In genomic region chr11:60292718-60293117, GRCm38 (mm10) we compare ENCODE assay signal across 8 mouse cellular contexts. TPM values are rescaled to one million over a fixed set of nuclear protein-coding genes. Genes with fewer than 3 reads are reported as not detected.
DNase-seq lines count a peak whose midpoint lies in the region; ATAC-seq lines count a peak whose summit lies in the region.

No protein-coding gene starts in this region.

- no peaks in the 10 kb centered on the region for H3K27me3 ChIP-seq in intestine, embryonic 14.5 days (replicated peaks; ENCODE audit: control insufficient read depth, insufficient read depth, low read length)
- H3K27me3 ChIP-seq in limb, embryonic 13.5 days: no peaks in the 10 kb centered on the region
- H3K27me3 ChIP-seq in neural tube, embryonic 11.5 days (ENCODE audit: control insufficient read depth, insufficient read depth, low read length): no peaks in the 10 kb centered on the region

- H3K4me1 ChIP-seq in intestine, embryonic 14.5 days (replicated peaks; ENCODE audit: control insufficient read depth, insufficient read depth, low read length): peaks cover 43% of the 10 kb centered on the region
- peaks cover 60% of the 10 kb centered on the region for H3K4me1 ChIP-seq in limb, embryonic 13.5 days
- H3K4me1 ChIP-seq in neural tube, embryonic 11.5 days (ENCODE audit: control insufficient read depth, insufficient read depth, low read length): peaks cover 18% of the 10 kb centered on the region

- H3K27ac ChIP-seq in intestine, embryonic 14.5 days (ENCODE audit: low read depth): no peak overlapping the region
- H3K27ac ChIP-seq in limb, embryonic 13.5 days: peak overlapping the region; percentile 81; the same call in 1 of the 2 replicates
- H3K27ac ChIP-seq in neural tube, embryonic 11.5 days (ENCODE audit: low read depth, low read length): no peak overlapping the region

- H3K9ac ChIP-seq in intestine, embryonic 14.5 days (ENCODE audit: low read length): no peak overlapping the region
- no peak overlapping the region for H3K9ac ChIP-seq in limb, embryonic 13.5 days
- no peak overlapping the region for H3K9ac ChIP-seq in neural tube, embryonic 11.5 days (ENCODE audit: low read length)

- peak; percentile 45 for DNase-seq in right cerebral cortex, postnatal 4 days
- no peak for DNase-seq in right cerebral cortex, postnatal 25 days
- peak; percentile 86 for DNase-seq in cerebellum, postnatal 10 days
- peak; percentile 28 to 50 for DNase-seq in gastrocnemius, adult 8-10 months (ENCODE audit: low spot score in 2 of 2)
- DNase-seq in intestine, embryonic 14.5 days (ENCODE audit: low spot score): no peak
- DNase-seq in neural tube, embryonic 11.5 days (ENCODE audit: low spot score): peak; percentile 50

- 42% methylated on average over 2 of the region's 2 CpGs for WGBS in intestine, embryonic 14.5 days
- 23% methylated on average over 2 of the region's 2 CpGs for WGBS in limb, embryonic 13.5 days
- WGBS in neural tube, embryonic 11.5 days: 42% methylated on average over 2 of the region's 2 CpGs

- 0 out of 2 replicates have a peak, but pooled peaks have one; percentile 44 for ATAC-seq in intestine, embryonic 14.5 days (replicated peaks; ENCODE audit: low FRiP score, low TSS enrichment, low read depth)
- ATAC-seq in limb, embryonic 13.5 days (ENCODE audit: low FRiP score, low read depth): peak; percentile 74
- no peak for ATAC-seq in neural tube, embryonic 11.5 days (ENCODE audit: insufficient read depth, low FRiP score, low TSS enrichment)
- ATAC-seq in erythroblast, adult 5-6 weeks (replicated peaks; ENCODE audit: low FRiP score, poor library complexity, severe bottlenecking): no peak

- no peaks in the 10 kb centered on the region for H3K36me3 ChIP-seq in intestine, embryonic 14.5 days (ENCODE audit: control insufficient read depth, insufficient read depth, low read length)
- H3K36me3 ChIP-seq in limb, embryonic 13.5 days: no peaks in the 10 kb centered on the region
- no peaks in the 10 kb centered on the region for H3K36me3 ChIP-seq in neural tube, embryonic 11.5 days (ENCODE audit: control insufficient read depth, insufficient read depth, low read length)

- no peak overlapping the region for H3K4me3 ChIP-seq in intestine, embryonic 14.5 days (ENCODE audit: low read depth, low read length)
- H3K4me3 ChIP-seq in limb, embryonic 13.5 days: no peak overlapping the region
- H3K4me3 ChIP-seq in neural tube, embryonic 11.5 days (ENCODE audit: low read depth, low read length): no peak overlapping the region

- H3K9me3 ChIP-seq in intestine, embryonic 14.5 days (ENCODE audit: control insufficient read depth, low read length): no peaks in the 10 kb centered on the region
- no peaks in the 10 kb centered on the region for H3K9me3 ChIP-seq in limb, embryonic 13.5 days
- H3K9me3 ChIP-seq in neural tube, embryonic 11.5 days (ENCODE audit: control insufficient read depth, low read length): no peaks in the 10 kb centered on the region

- H3K4me2 ChIP-seq in intestine, embryonic 14.5 days (ENCODE audit: low read length): no peak overlapping the region
- H3K4me2 ChIP-seq in limb, embryonic 13.5 days (replicated peaks): no peak overlapping the region
- no peak overlapping the region for H3K4me2 ChIP-seq in neural tube, embryonic 11.5 days (ENCODE audit: low read depth)

RNA-seq across cellular contexts. Expression of gene Tom1l2, which starts 60.0 kb away (rescaled TPM):
- total RNA-seq in gastrocnemius, adult 8-10 months (2022): 10 to 100 TPM; 61.0 to 68.8 (median 65.7) TPM
- polyA plus RNA-seq in intestine, embryonic 14.5 days (2014; fragmentation: Nextera tagmentation; extraction: Ambion mirVana): 16.3 and 19.4 TPM in 2 replicates
- polyA plus RNA-seq in limb, embryonic 13.5 days (2015; fragmentation: Nextera tagmentation; extraction: Ambion mirVana): 26.4 and 27.9 TPM in 2 replicates
- polyA plus RNA-seq in neural tube, embryonic 11.5 days (2014; fragmentation: Nextera tagmentation; extraction: Ambion mirVana): 19.1 and 21.2 TPM in 2 replicates
- total RNA-seq in erythroblast, adult 5-6 weeks (2015; ENCODE audit: low replicate concordance): 2.7 and 4.8 TPM in 2 replicates
- total RNA-seq in erythroblast, adult 5-6 weeks (2017; ENCODE audit: low replicate concordance): 2.0 and 9.2 TPM in 2 replicates

Comparison
In these comparisons a context has a peak if more than half of its experiments do, and no peak if none do; other contexts are left out.
1. DNase-seq: peak in right cerebral cortex, postnatal 4 days (single experiment), cerebellum, postnatal 10 days (2 of 2), gastrocnemius, adult 8-10 months (2 of 2) and neural tube, embryonic 11.5 days (single experiment); none in right cerebral cortex, postnatal 25 days (single experiment) and intestine, embryonic 14.5 days (single experiment).
2. ATAC-seq: peak in intestine, embryonic 14.5 days (single experiment) and limb, embryonic 13.5 days (single experiment); none in neural tube, embryonic 11.5 days (single experiment) and erythroblast, adult 5-6 weeks (single experiment).